Mouse (Mus musculus) stomach, embryonic 16.5 days (tissue): Measurements from ENCODE around the gene Blmh. TPM values are rescaled to one million over a fixed set of nuclear protein-coding genes. Genes with fewer than 3 reads are reported as not detected.

Experiments
- ATAC-seq: fragments of 200-750 bp; cut with Nextera tagmentation; 2 replicates; pipeline ENCODE4 v1.8.0; 2017; ENCODE audit warnings: moderate number of reproducible peaks, moderate TSS enrichment; ENCODE audit not compliant: insufficient read depth, low FRiP score
- H3K27ac ChIP-seq: fragments of 300-500 bp; sonication (generic); 2 replicates; pipeline ENCODE4 v1.5.1; 2014; ENCODE audit warnings: low read length
- H3K27me3 ChIP-seq: fragments of 300-500 bp; sonication (generic); 2 replicates; pipeline ENCODE4 v1.6.1; 2014; ENCODE audit warnings: low read length, control low read depth, mixed read lengths; ENCODE audit not compliant: control insufficient read depth, insufficient read depth
- H3K36me3 ChIP-seq: fragments of 300-500 bp; sonication (generic); 2 replicates; pipeline ENCODE4 v1.6.1; 2014; ENCODE audit warnings: low read length; ENCODE audit not compliant: control insufficient read depth, insufficient read depth
- H3K4me1 ChIP-seq: fragments of 300-500 bp; sonication (generic); 2 replicates; pipeline ENCODE4 v1.6.1; 2014; ENCODE audit warnings: low read length, control low read depth, mixed read lengths; ENCODE audit not compliant: control insufficient read depth, insufficient read depth
- H3K4me2 ChIP-seq: fragments of 300-500 bp; sonication (generic); 2 replicates; pipeline ENCODE4 v1.6.1; 2014; ENCODE audit warnings: low read depth, low read length, mixed read lengths
- H3K4me3 ChIP-seq: fragments of 300-500 bp; sonication (generic); replicated peaks from 2 replicates; pipeline ENCODE4 v1.5.1; 2014; ENCODE audit warnings: mild to moderate bottlenecking, low read length
- H3K9ac ChIP-seq: fragments of 300-500 bp; sonication (generic); 2 replicates; pipeline ENCODE4 v1.6.1; 2014; ENCODE audit warnings: low read length
- H3K9me3 ChIP-seq: fragments of 300-500 bp; sonication (generic); replicated peaks from 2 replicates; pipeline ENCODE4 v1.6.1; 2016; ENCODE audit warnings: low read length, control low read depth; ENCODE audit not compliant: control insufficient read depth
- WGBS: fragments of 180-500 bp; shearing (Covaris S2); extraction: QIAGEN DNeasy Blood & Tissue Kit; methylation state at CpG from one replicate; pipeline ENCODE4 v1.1.7; 2014; 5-methylcytosine and 5-hydroxymethylcytosine counted together
- polyA plus RNA-seq: library from polyadenylated mRNA; unstranded; fragments of >200 nt; fragmentation: Nextera tagmentation; extraction: Ambion mirVana; gene quantifications from 2 replicates; pipeline ENCODE4 v1.2.1, GENCODE M21; 2015

Blmh gene
- polyA plus RNA-seq, 1 experiment from 2014 or later, result 124 TPM

DNA sequence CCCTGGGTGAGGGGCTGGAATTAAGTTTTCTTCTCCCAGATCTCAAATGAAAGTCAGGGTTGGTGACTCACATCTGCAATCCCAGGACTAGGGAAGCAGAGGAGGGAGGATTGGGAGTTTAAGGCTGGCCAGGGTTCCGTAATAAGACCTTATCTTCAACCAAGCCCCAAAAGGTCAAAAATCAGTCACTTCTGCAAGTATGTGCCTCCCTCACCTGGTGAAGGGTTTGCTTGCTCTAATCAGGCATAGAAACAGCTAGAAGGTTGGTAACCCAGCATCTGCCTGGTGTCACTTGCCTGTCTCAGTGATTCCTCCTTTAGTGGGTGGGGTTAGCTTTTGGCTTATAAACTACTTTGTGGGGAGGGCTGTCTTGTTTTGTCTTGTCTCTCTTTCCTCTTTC is 77.8 kb downstream of the Blmh start:
- Histone ChIP-seq H3K4me3 (no peak overlapping the region), H3K27ac (no peak overlapping the region), H3K36me3 (no peaks in the 10 kb centered on the region), H3K27me3 (peaks cover 26% of the 10 kb centered on the region), H3K9me3 (no peaks in the 10 kb centered on the region), H3K4me2 (no peak overlapping the region), H3K4me1 (peaks cover 16% of the 10 kb centered on the region), H3K9ac (no peak overlapping the region)
- ATAC-seq, result no peak
- 40% methylated on average over 1 of the region's 1 CpGs for WGBS

GRCm38 (mm10) chr11:77005881-77006280 is 81.3 kb downstream of the Blmh start:
- no peak overlapping the region for H3K27ac ChIP-seq
- H3K4me2 ChIP-seq, result no peak overlapping the region
- no peak for ATAC-seq
- H3K36me3 ChIP-seq, result no peaks in the 10 kb centered on the region
- no peaks in the 10 kb centered on the region for H3K4me1 ChIP-seq
- WGBS, result 47% methylated on average over 4 of the region's 4 CpGs
- H3K9ac ChIP-seq, result no peak overlapping the region
- H3K9me3 ChIP-seq, result no peaks in the 10 kb centered on the region
- H3K4me3 ChIP-seq, result no peak overlapping the region
- no peaks in the 10 kb centered on the region for H3K27me3 ChIP-seq

DNA sequence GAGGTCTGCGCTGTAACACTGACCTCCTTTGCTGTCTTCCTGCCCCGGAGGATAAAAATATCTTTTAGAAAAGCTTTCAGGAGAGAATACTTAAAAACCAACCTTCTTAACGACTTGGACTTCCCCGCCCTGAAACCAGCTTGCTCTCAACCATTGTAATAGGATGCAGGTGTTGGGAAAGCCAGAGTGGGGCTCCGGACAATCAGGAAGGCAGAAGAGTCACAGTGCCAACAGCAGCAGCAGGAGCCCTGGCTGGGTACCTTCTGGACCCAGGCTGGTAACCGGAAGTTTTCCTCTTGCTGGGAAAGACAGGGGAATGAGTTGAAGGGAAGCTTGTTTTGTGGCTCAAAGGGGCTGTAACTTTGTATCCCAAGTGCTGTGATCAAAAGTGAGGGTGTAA is 82.0 kb downstream of the Blmh start:
- no peaks in the 10 kb centered on the region for H3K27me3 ChIP-seq
- H3K4me3 ChIP-seq, result no peak overlapping the region
- no peaks in the 10 kb centered on the region for H3K36me3 ChIP-seq
- H3K27ac ChIP-seq, result no peak overlapping the region
- no peak overlapping the region for H3K9ac ChIP-seq
- no peak for ATAC-seq
- no peak overlapping the region for H3K4me2 ChIP-seq
- no peaks in the 10 kb centered on the region for H3K9me3 ChIP-seq
- H3K4me1 ChIP-seq, result no peaks in the 10 kb centered on the region
- WGBS, result 38% methylated on average over 6 of the region's 6 CpGs

GRCm38 (mm10) chr11:77009069-77010025 is 84.7 kb downstream of the Blmh start:
- no peak overlapping the region for H3K4me3 ChIP-seq
- H3K4me1 ChIP-seq, result no peaks in the 10 kb centered on the region
- WGBS, result 49% methylated on average over 16 of the region's 16 CpGs
- H3K4me2 ChIP-seq, result no peak overlapping the region
- no peaks in the 10 kb centered on the region for H3K36me3 ChIP-seq
- 0 out of 2 replicates have a peak, but pooled peaks have one; percentile 37 for ATAC-seq
- no peak overlapping the region for H3K9ac ChIP-seq
- H3K27me3 ChIP-seq, result no peaks in the 10 kb centered on the region
- no peak overlapping the region for H3K27ac ChIP-seq
- no peaks in the 10 kb centered on the region for H3K9me3 ChIP-seq

DNA sequence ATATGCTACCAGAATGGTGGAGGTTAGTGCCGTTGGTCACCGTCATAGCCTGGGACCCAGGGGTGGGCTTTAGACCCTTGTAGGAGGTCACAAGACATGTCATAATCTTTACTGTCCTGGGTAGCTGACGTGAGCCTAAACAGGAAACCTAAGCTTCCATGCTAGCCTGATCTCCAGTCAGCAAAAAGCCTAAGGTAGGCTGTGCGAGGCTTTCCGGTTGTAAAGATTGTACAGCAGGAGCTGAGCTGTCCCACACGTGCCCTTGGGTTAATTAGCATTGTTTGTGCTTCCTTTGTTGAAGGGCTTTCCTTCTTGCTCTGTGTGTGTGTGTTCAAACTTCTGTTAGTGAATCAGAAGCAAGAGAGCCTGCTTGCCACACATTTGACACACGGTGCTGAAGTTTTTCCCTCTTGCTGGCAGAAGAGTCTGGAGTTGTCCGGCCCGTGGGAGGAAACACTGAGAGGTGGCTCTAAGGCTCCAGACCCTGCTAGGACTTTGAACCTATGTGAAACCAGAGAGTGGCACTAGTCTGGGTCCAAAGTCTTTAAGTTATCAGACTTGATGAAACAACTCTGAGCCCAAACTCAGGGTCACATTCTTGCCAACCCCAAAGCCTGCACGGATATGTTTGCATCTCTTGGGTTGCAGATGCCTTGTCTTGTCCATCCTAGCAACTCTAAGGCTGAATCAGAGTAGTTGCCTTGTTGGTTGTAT is 86.3 kb downstream of the Blmh start:
- WGBS, result 68% methylated on average over 10 of the region's 10 CpGs
- Histone ChIP-seq H3K27me3 (no peaks in the 10 kb centered on the region), H3K9ac (no peak overlapping the region), H3K4me1 (no peaks in the 10 kb centered on the region), H3K27ac (no peak overlapping the region), H3K4me3 (no peak overlapping the region), H3K36me3 (no peaks in the 10 kb centered on the region), H3K9me3 (no peaks in the 10 kb centered on the region), H3K4me2 (no peak overlapping the region)
- no peak for ATAC-seq

DNA sequence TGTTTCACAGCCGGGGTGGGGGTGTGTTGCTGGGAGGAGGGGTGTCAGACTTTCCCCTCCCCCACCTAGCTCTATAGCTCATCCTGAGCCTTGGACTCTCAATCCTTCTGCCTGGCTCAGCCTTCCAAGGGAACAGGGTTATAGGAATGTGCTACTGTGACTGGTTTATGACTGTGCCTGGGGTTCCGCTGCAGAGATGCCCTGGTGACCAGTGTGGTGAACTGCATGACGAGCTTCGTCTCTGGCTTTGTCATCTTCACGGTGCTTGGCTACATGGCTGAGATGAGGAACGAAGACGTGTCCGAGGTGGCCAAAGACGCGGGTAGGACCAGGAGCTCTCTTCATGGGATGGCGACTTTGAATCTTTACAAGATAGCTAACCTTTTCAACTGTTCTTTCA is 93.4 kb downstream of the Blmh start:
- Histone ChIP-seq H3K9ac (no peak overlapping the region), H3K4me2 (no peak overlapping the region), H3K4me1 (no peaks in the 10 kb centered on the region), H3K9me3 (no peaks in the 10 kb centered on the region), H3K27ac (no peak overlapping the region), H3K36me3 (no peaks in the 10 kb centered on the region), H3K4me3 (no peak overlapping the region), H3K27me3 (no peaks in the 10 kb centered on the region; the same call in 1 of the 2 replicates)
- no peak for ATAC-seq
- 82% methylated on average over 11 of the region's 11 CpGs for WGBS

DNA sequence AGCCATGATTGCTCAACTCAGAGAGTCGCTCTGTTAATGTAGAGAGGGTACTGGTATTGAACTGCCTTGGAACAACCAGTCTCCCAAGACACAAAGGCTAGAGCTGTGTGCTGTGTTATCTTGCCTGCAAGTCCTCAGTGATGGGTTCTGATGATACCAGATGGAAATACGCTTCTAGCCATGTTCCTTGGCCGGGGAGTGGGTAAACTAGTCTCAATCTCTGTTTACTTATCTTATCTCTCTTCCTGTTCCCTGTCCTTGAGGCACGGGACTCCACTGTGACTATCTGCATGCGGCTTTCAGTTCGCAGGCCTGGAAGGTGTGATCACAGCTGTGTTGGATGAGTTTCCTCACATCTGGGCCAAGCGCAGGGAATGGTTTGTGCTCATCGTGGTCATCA is 94.9 kb downstream of the Blmh start:
- no peaks in the 10 kb centered on the region for H3K36me3 ChIP-seq
- H3K4me1 ChIP-seq, result no peaks in the 10 kb centered on the region
- no peaks in the 10 kb centered on the region for H3K9me3 ChIP-seq
- no peak overlapping the region for H3K4me3 ChIP-seq
- H3K27ac ChIP-seq, result no peak overlapping the region
- 45% methylated on average over 8 of the region's 8 CpGs for WGBS
- ATAC-seq, result no peak
- H3K9ac ChIP-seq, result no peak overlapping the region
- no peak overlapping the region for H3K4me2 ChIP-seq
- H3K27me3 ChIP-seq, result no peaks in the 10 kb centered on the region; the same call in 1 of the 2 replicates

GRCm38 (mm10) chr11:77021749-77022396 is 97.3 kb downstream of the Blmh start:
- H3K27ac ChIP-seq, result no peak overlapping the region
- H3K4me2 ChIP-seq, result no peak overlapping the region
- no peak overlapping the region for H3K4me3 ChIP-seq
- H3K36me3 ChIP-seq, result no peaks in the 10 kb centered on the region
- no peaks in the 10 kb centered on the region for H3K4me1 ChIP-seq
- H3K27me3 ChIP-seq, result no peaks in the 10 kb centered on the region; the same call in 1 of the 2 replicates
- H3K9me3 ChIP-seq, result no peaks in the 10 kb centered on the region
- no peak for ATAC-seq
- no peak overlapping the region for H3K9ac ChIP-seq
- 58% methylated on average over 9 of the region's 9 CpGs for WGBS

GRCm38 (mm10) chr11:77026559-77026958 is 102.0 kb downstream of the Blmh start:
- Histone ChIP-seq H3K4me3 (no peak overlapping the region), H3K4me1 (no peaks in the 10 kb centered on the region), H3K9me3 (no peaks in the 10 kb centered on the region), H3K27ac (no peak overlapping the region), H3K36me3 (no peaks in the 10 kb centered on the region), H3K9ac (no peak overlapping the region), H3K27me3 (no peaks in the 10 kb centered on the region), H3K4me2 (no peak overlapping the region)
- no peak for ATAC-seq
- WGBS, result 60% methylated on average over 3 of the region's 3 CpGs
